In the genomic region with DNA sequence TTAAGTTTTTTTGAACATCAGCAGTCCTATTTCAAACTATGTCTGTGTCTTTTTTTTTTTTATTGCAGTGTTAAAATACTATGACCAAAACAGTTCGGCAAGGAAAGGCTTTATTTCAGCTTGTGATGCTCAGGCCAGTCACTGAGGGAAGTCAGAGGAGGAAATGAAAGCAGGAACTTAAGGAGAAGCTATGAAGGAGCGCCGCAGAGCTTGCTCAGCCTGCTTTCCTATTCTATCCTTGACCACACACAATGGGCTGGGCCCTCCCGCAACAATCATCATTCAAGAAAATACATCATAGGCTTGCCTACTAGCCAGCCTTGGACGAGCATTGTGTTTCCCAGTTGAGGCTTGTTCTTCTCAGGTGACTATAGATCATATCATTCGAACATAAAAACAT, we compare ENCODE assay signal across 27 mouse cellular contexts.
DNase-seq lines count a peak whose midpoint lies in the region; ATAC-seq and TF ChIP-seq lines count a peak whose summit lies in the region.
"Had no signal": no experiment of that assay in that cellular context is flagged by ENCODE, and none has a peak within 500 bp of the region (broad histone marks: within the 10 kb centered on the region; RNA-seq: fewer than 3 reads in every experiment).

No protein-coding gene starts in this region.

- no peaks in the 10 kb centered on the region for H3K36me3 ChIP-seq in lung, postnatal 0 days (ENCODE audit: insufficient read depth, low read length)
- no peaks in the 10 kb centered on the region for H3K36me3 ChIP-seq in hindbrain, postnatal 0 days (ENCODE audit: insufficient read depth, low read length)
- H3K36me3 ChIP-seq in midbrain, postnatal 0 days (ENCODE audit: insufficient read depth, low read length): no peaks in the 10 kb centered on the region
- H3K36me3 ChIP-seq: embryonic facial prominence, embryonic 15.5 days; hindbrain, embryonic 10.5 days; liver, embryonic 13.5 days; lung, embryonic 15.5 days; midbrain, embryonic 13.5 days; neural tube, embryonic 13.5 days had no signal

- no peak overlapping the region for H3K27ac ChIP-seq in lung, postnatal 0 days (ENCODE audit: low read length)
- no peak overlapping the region for H3K27ac ChIP-seq in hindbrain, postnatal 0 days
- no peak overlapping the region for H3K27ac ChIP-seq in midbrain, postnatal 0 days (ENCODE audit: low read depth, low read length)
- H3K27ac ChIP-seq: embryonic facial prominence, embryonic 15.5 days; heart, adult 2 months; hindbrain, embryonic 10.5 days; liver, embryonic 13.5 days; lung, embryonic 15.5 days; midbrain, embryonic 13.5 days; neural tube, embryonic 13.5 days; stomach, postnatal 0 days had no signal

- WGBS in lung, postnatal 0 days: 72% methylated on average over 6 of the region's 6 CpGs
- WGBS in hindbrain, postnatal 0 days: 90% methylated on average over 6 of the region's 6 CpGs
- 88% methylated on average over 6 of the region's 6 CpGs for WGBS in midbrain, postnatal 0 days

- H3K9ac ChIP-seq in lung, postnatal 0 days (replicated peaks; ENCODE audit: low read depth): no peak overlapping the region
- no peak overlapping the region for H3K9ac ChIP-seq in hindbrain, postnatal 0 days (replicated peaks; ENCODE audit: low read length)
- no peak overlapping the region for H3K9ac ChIP-seq in midbrain, postnatal 0 days (replicated peaks; ENCODE audit: low read length, poor library complexity, severe bottlenecking)
- H3K9ac ChIP-seq: embryonic facial prominence, embryonic 15.5 days; liver, embryonic 13.5 days; lung, embryonic 15.5 days; midbrain, embryonic 13.5 days; neural tube, embryonic 13.5 days had no signal

- no peak for ATAC-seq in lung, postnatal 0 days
- ATAC-seq in megakaryocyte, adult 5-6 weeks (ENCODE audit: poor library complexity, severe bottlenecking): peak; percentile 88
- ATAC-seq in hindbrain, postnatal 0 days: no peak
- ATAC-seq in midbrain, postnatal 0 days (ENCODE audit: low FRiP score): no peak
- ATAC-seq: activated CD4-positive, CD25-positive, alpha-beta regulatory T cell, adult 4 months; forebrain, embryonic 14.5 days; hindbrain, embryonic 16.5 days; intestine, embryonic 16.5 days; midbrain, embryonic 13.5 days had no signal

- H3K4me1 ChIP-seq in lung, postnatal 0 days (ENCODE audit: insufficient read depth, low read depth, low read length): no peaks in the 10 kb centered on the region
- H3K4me1 ChIP-seq in hindbrain, postnatal 0 days (ENCODE audit: insufficient read depth, low read length): no peaks in the 10 kb centered on the region
- no peaks in the 10 kb centered on the region for H3K4me1 ChIP-seq in midbrain, postnatal 0 days (ENCODE audit: insufficient read depth, low read length)
- H3K4me1 ChIP-seq: embryonic facial prominence, embryonic 15.5 days; hindbrain, embryonic 10.5 days; liver, embryonic 13.5 days; lung, embryonic 15.5 days; midbrain, embryonic 13.5 days; neural tube, embryonic 13.5 days had no signal

- H3K27me3 ChIP-seq in lung, postnatal 0 days (replicated peaks; ENCODE audit: insufficient read depth, low read length): no peaks in the 10 kb centered on the region
- no peaks in the 10 kb centered on the region for H3K27me3 ChIP-seq in hindbrain, postnatal 0 days (ENCODE audit: insufficient read depth, low read length)
- H3K27me3 ChIP-seq in midbrain, postnatal 0 days (ENCODE audit: insufficient read depth, low read length): no peaks in the 10 kb centered on the region
- H3K27me3 ChIP-seq: embryonic facial prominence, embryonic 15.5 days; liver, embryonic 13.5 days; lung, embryonic 15.5 days; megakaryocyte, embryonic 14.5 days; midbrain, embryonic 13.5 days; neural tube, embryonic 13.5 days had no signal

- no peak for TF ChIP-seq EP300 in lung, postnatal 0 days (IDR thresholded peaks at IDR 0.05)

- no peak overlapping the region for H3K4me3 ChIP-seq in lung, postnatal 0 days (ENCODE audit: low read depth, low read length)
- H3K4me3 ChIP-seq in hindbrain, postnatal 0 days (ENCODE audit: low read length): no peak overlapping the region
- no peak overlapping the region for H3K4me3 ChIP-seq in midbrain, postnatal 0 days (ENCODE audit: low read depth, low read length)
- H3K4me3 ChIP-seq: embryonic facial prominence, embryonic 15.5 days; heart, adult 2 months; hindbrain, embryonic 10.5 days; liver, embryonic 13.5 days; lung, embryonic 15.5 days; megakaryocyte, embryonic 14.5 days; midbrain, embryonic 13.5 days; myocyte; neural tube, embryonic 13.5 days had no signal

- peak; percentile 5 for DNase-seq in lung, postnatal 0 days (ENCODE audit: low spot score)
- no peak for DNase-seq in lung, postnatal 14 days
- peak; percentile 13 for DNase-seq in c-Kit-positive CD71-negative TER-119-negative erythroid progenitor cells, embryonic 14.5 days (ENCODE audit: low read depth)
- DNase-seq in hindbrain, postnatal 0 days (ENCODE audit: low spot score): no peak
- DNase-seq in midbrain, postnatal 0 days (ENCODE audit: low spot score): no peak
- no peak for DNase-seq in frontal cortex, adult 2 months (ENCODE audit: extremely low spot score in 1 of 2, low spot score in 1 of 2)
- DNase-seq: adrenal gland, adult 8-10 months; cerebellum, adult 9-10 months; gastrocnemius, postnatal 14 days; kidney, adult 9 months; kidney, postnatal 14 days; liver, embryonic 13.5 days; thymus, adult 2 months had no signal

- no peaks in the 10 kb centered on the region for H3K9me3 ChIP-seq in lung, postnatal 0 days (ENCODE audit: low read length)
- H3K9me3 ChIP-seq in hindbrain, postnatal 0 days (ENCODE audit: low read length): no peaks in the 10 kb centered on the region
- H3K9me3 ChIP-seq in midbrain, postnatal 0 days (ENCODE audit: low read length): no peaks in the 10 kb centered on the region
- H3K9me3 ChIP-seq: embryonic facial prominence, embryonic 15.5 days; hindbrain, embryonic 10.5 days; liver, embryonic 13.5 days; lung, embryonic 15.5 days; megakaryocyte, embryonic 14.5 days; midbrain, embryonic 13.5 days; neural tube, embryonic 13.5 days had no signal

- no peak for TF ChIP-seq CTCF in lung, postnatal 0 days (IDR thresholded peaks at IDR 0.05)
- TF ChIP-seq CTCF in hindbrain, postnatal 0 days (IDR thresholded peaks at IDR 0.05; ENCODE audit: low read depth): no peak
- no peak for TF ChIP-seq CTCF in midbrain, postnatal 0 days (IDR thresholded peaks at IDR 0.05)

- no peak overlapping the region for H3K4me2 ChIP-seq in lung, postnatal 0 days (replicated peaks; ENCODE audit: low read depth, low read length)
- H3K4me2 ChIP-seq in hindbrain, postnatal 0 days (ENCODE audit: low read depth, low read length): no peak overlapping the region
- H3K4me2 ChIP-seq in midbrain, postnatal 0 days (ENCODE audit: low read depth, low read length, poor library complexity, severe bottlenecking): no peak overlapping the region
- H3K4me2 ChIP-seq: embryonic facial prominence, embryonic 15.5 days; liver, embryonic 13.5 days; lung, embryonic 15.5 days; midbrain, embryonic 13.5 days; neural tube, embryonic 13.5 days had no signal

Comparison
In these comparisons a context has a peak if more than half of its experiments do, and no peak if none do; other contexts are left out.
1. DNase-seq: peak in lung, postnatal 0 days (single experiment) and c-Kit-positive CD71-negative TER-119-negative erythroid progenitor cells, embryonic 14.5 days (single experiment); none in lung, postnatal 14 days (single experiment), hindbrain, postnatal 0 days (single experiment), midbrain, postnatal 0 days (single experiment) and frontal cortex, adult 2 months (0 of 2).